Mouse (Mus musculus) embryonic facial prominence, embryonic 10.5 days (tissue): Measurements from ENCODE around the gene Fhl2. TPM values are rescaled to one million over a fixed set of nuclear protein-coding genes. Genes with fewer than 3 reads are reported as not detected.

Source experiments
- DNase-seq: peaks from one replicate; pipeline ENCODE4 v3.0.0-alpha.2; 2017; ENCODE audit warnings: low spot score
- H3K27ac ChIP-seq: fragments of 300-500 bp; sonication (generic); replicated peaks from 2 replicates; pipeline ENCODE4 v1.5.1; 2016; ENCODE audit warnings: mild to moderate bottlenecking
- H3K27me3 ChIP-seq: fragments of 300-500 bp; sonication (generic); replicated peaks from 2 replicates; pipeline ENCODE4 v1.6.1; 2016; ENCODE audit warnings: low read depth, mild to moderate bottlenecking; ENCODE audit not compliant: poor library complexity, severe bottlenecking
- H3K36me3 ChIP-seq: fragments of 300-500 bp; sonication (generic); replicated peaks from 2 replicates; pipeline ENCODE4 v1.6.1; 2016; ENCODE audit warnings: mild to moderate bottlenecking, moderate library complexity
- H3K4me1 ChIP-seq: fragments of 300-500 bp; sonication (generic); 2 replicates; pipeline ENCODE4 v1.6.1; 2016
- H3K4me3 ChIP-seq: fragments of 300-500 bp; sonication (generic); 2 replicates; pipeline ENCODE4 v1.5.1; 2016; ENCODE audit warnings: mild to moderate bottlenecking, moderate library complexity
- H3K9me3 ChIP-seq: fragments of 300-500 bp; sonication (generic); 2 replicates; pipeline ENCODE4 v1.6.1; 2016; ENCODE audit warnings: mild to moderate bottlenecking
- WGBS: fragments of 180-500 bp; shearing (Covaris S2); methylation state at CpG from one replicate; pipeline ENCODE4 v1.1.7; 2016; 5-methylcytosine and 5-hydroxymethylcytosine counted together
- polyA plus RNA-seq: library from polyadenylated mRNA; unstranded; fragments of >200 nt; fragmentation: Nextera tagmentation; extraction: Ambion mirVana; gene quantifications from 2 replicates; pipeline ENCODE4 v1.2.1, GENCODE M21; 2016

Gene Fhl2
- 10.7 and 11.2 TPM in 2 replicates for polyA plus RNA-seq

GRCm38 (mm10) chr1:43196661-43197241 is at the start of gene Fhl2:
Gene Fhl2, minus strand, starts transcription at chr1:43196984.
- no peaks in the 10 kb centered on the region for H3K9me3 ChIP-seq
- H3K4me1 ChIP-seq, result peaks cover 8% of the 10 kb centered on the region
- 74% methylated on average over 5 of the region's 5 CpGs for WGBS
- H3K4me3 ChIP-seq, result no peak within 1 kb of the TSS
- no peaks in the 10 kb centered on the region for H3K27me3 ChIP-seq
- DNase-seq, result no peak
- peak within 1 kb of the TSS; percentile 61 for H3K27ac ChIP-seq
- H3K36me3 ChIP-seq, result no peaks in the 10 kb centered on the region

- Histone ChIP-seq H3K9me3 (no peaks in the 10 kb centered on the region), H3K27ac (no peak overlapping the region), H3K36me3 (no peaks in the 10 kb centered on the region), H3K4me3 (no peak overlapping the region), H3K4me1 (no peaks in the 10 kb centered on the region), H3K27me3 (no peaks in the 10 kb centered on the region)
- DNase-seq, result no peak
- 74% methylated on average over 2 of the region's 2 CpGs for WGBS
Measured at GRCm38 (mm10) chr1:43245014-43245413, 48.2 kb upstream of the Fhl2 start.

GRCm38 (mm10) chr1:43241208-43241607 is 44.4 kb upstream of the Fhl2 start:
- Histone ChIP-seq H3K27me3 (no peaks in the 10 kb centered on the region), H3K36me3 (no peaks in the 10 kb centered on the region), H3K4me1 (0 out of 2 replicates have a peak, but pooled peaks cover 4% of the 10 kb centered on the region), H3K27ac (no peak overlapping the region), H3K4me3 (no peak overlapping the region), H3K9me3 (no peaks in the 10 kb centered on the region)
- WGBS, result 71% methylated on average over 2 of the region's 2 CpGs
- DNase-seq, result no peak

- H3K36me3 ChIP-seq, result no peaks in the 10 kb centered on the region
- 95% methylated on average over 2 of the region's 2 CpGs for WGBS
- no peak overlapping the region for H3K4me3 ChIP-seq
- no peak for DNase-seq
- H3K27ac ChIP-seq, result no peak overlapping the region
- H3K27me3 ChIP-seq, result no peaks in the 10 kb centered on the region
- no peaks in the 10 kb centered on the region for H3K9me3 ChIP-seq
- H3K4me1 ChIP-seq, result 0 out of 2 replicates have a peak, but pooled peaks cover 4% of the 10 kb centered on the region
Measured at GRCm38 (mm10) chr1:43239796-43240313, 43.1 kb upstream of the Fhl2 start.

- DNase-seq, result no peak
- Histone ChIP-seq H3K4me3 (no peak overlapping the region), H3K9me3 (no peaks in the 10 kb centered on the region), H3K36me3 (no peaks in the 10 kb centered on the region), H3K27ac (no peak overlapping the region), H3K27me3 (no peaks in the 10 kb centered on the region), H3K4me1 (0 out of 2 replicates have a peak, but pooled peaks cover 4% of the 10 kb centered on the region)
- WGBS, result 84% methylated on average over 2 of the region's 2 CpGs
Measured at GRCm38 (mm10) chr1:43238471-43238870, 41.7 kb upstream of the Fhl2 start.

GRCm38 (mm10) chr1:43237360-43238235 is 40.8 kb upstream of the Fhl2 start:
- Histone ChIP-seq H3K9me3 (no peaks in the 10 kb centered on the region), H3K4me3 (no peak overlapping the region), H3K27ac (no peak overlapping the region), H3K36me3 (no peaks in the 10 kb centered on the region), H3K4me1 (0 out of 2 replicates have a peak, but pooled peaks cover 4% of the 10 kb centered on the region), H3K27me3 (no peaks in the 10 kb centered on the region)
- no peak for DNase-seq
- WGBS, result 84% methylated on average over 3 of the region's 3 CpGs

- Histone ChIP-seq H3K36me3 (no peaks in the 10 kb centered on the region), H3K4me1 (peaks cover 7% of the 10 kb centered on the region), H3K4me3 (no peak overlapping the region), H3K27ac (0 out of 2 replicates have a peak overlapping the region, but pooled peaks have one; percentile 10), H3K27me3 (no peaks in the 10 kb centered on the region), H3K9me3 (no peaks in the 10 kb centered on the region)
- no peak for DNase-seq
- WGBS, result 78% methylated on average over 8 of the region's 8 CpGs
Measured at GRCm38 (mm10) chr1:43225531-43226151, 28.9 kb upstream of the Fhl2 start.

GRCm38 (mm10) chr1:43224943-43225342 is 28.2 kb upstream of the Fhl2 start:
- Histone ChIP-seq H3K27ac (no peak overlapping the region), H3K4me1 (peaks cover 7% of the 10 kb centered on the region), H3K9me3 (no peaks in the 10 kb centered on the region), H3K27me3 (no peaks in the 10 kb centered on the region), H3K36me3 (no peaks in the 10 kb centered on the region), H3K4me3 (no peak overlapping the region)
- no peak for DNase-seq
- 75% methylated on average over 4 of the region's 4 CpGs for WGBS

GRCm38 (mm10) chr1:43224171-43224570 is 27.4 kb upstream of the Fhl2 start:
- H3K4me1 ChIP-seq, result peaks cover 7% of the 10 kb centered on the region
- H3K27me3 ChIP-seq, result no peaks in the 10 kb centered on the region
- no peak overlapping the region for H3K27ac ChIP-seq
- H3K9me3 ChIP-seq, result no peaks in the 10 kb centered on the region
- peak; percentile 43 for DNase-seq
- no peak overlapping the region for H3K4me3 ChIP-seq
- WGBS, result 29% methylated on average over 2 of the region's 2 CpGs
- no peaks in the 10 kb centered on the region for H3K36me3 ChIP-seq

- no peak for DNase-seq
- WGBS, result 91% methylated on average over 5 of the region's 5 CpGs
- peaks cover 7% of the 10 kb centered on the region for H3K4me1 ChIP-seq
- no peak overlapping the region for H3K27ac ChIP-seq
- no peaks in the 10 kb centered on the region for H3K9me3 ChIP-seq
- no peaks in the 10 kb centered on the region for H3K36me3 ChIP-seq
- H3K27me3 ChIP-seq, result no peaks in the 10 kb centered on the region
- no peak overlapping the region for H3K4me3 ChIP-seq
Measured at GRCm38 (mm10) chr1:43223097-43223496, 26.3 kb upstream of the Fhl2 start.

GRCm38 (mm10) chr1:43218016-43218680 is 21.4 kb upstream of the Fhl2 start:
- no peaks in the 10 kb centered on the region for H3K36me3 ChIP-seq
- 91% methylated on average over 3 of the region's 3 CpGs for WGBS

GRCm38 (mm10) chr1:43215601-43216000 is 18.8 kb upstream of the Fhl2 start:
- WGBS, result 59% methylated on average over 3 of the region's 3 CpGs
- peak; percentile 15 for DNase-seq
- Histone ChIP-seq H3K36me3 (no peaks in the 10 kb centered on the region), H3K4me1 (no peaks in the 10 kb centered on the region), H3K4me3 (no peak overlapping the region), H3K9me3 (no peaks in the 10 kb centered on the region), H3K27me3 (no peaks in the 10 kb centered on the region), H3K27ac (no peak overlapping the region)

More at GRCm38 (mm10) chr1:43218016-43218680, 21.4 kb upstream of the Fhl2 start:
- no peak for DNase-seq
- Histone ChIP-seq H3K9me3 (no peaks in the 10 kb centered on the region), H3K4me1 (no peaks in the 10 kb centered on the region), H3K27me3 (no peaks in the 10 kb centered on the region), H3K4me3 (no peak overlapping the region), H3K27ac (no peak overlapping the region)
